Mouse (Mus musculus): ENCODE data around the gene Cftr.

The Cftr gene

DNA sequence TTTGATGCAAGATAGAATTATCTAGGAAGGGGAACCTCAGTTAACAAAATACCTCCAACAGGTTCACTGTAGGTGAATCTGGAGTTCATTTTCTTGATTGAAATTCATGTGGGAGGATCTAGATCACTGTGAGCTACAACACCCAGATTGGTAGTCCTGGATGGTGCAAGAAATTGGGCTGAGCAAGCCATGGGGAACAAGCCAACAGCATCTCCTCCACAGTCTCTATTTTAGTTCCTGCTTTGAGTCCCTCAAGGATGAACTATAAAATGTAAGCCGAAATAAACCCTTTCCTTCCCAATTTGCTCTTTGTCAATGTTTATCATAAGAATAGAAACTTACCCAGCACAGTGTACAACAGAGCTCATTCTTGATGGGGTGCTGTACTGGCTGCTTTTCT, 152.5 kb downstream of the Cftr start:
- DNase-seq, result no peak

DNA sequence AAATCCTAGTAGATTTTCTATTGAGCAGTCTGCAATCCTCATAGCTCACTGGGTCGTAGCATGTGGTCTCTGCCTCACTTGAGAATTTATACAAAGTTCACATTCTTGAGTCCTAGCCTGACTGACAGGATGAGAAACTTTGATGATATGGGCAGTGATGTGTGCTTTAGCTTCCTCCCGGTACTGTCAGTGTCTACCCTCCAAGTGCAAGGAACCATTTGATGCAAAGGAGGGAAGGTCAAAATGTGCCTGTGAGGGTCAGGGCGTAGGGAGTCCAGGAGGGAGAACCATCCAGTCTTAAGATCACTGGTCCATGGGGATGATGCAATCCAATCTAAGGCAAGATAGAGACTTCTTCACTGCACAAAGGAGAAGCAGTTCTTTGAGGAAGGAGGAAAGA, 164.9 kb downstream of the Cftr start:
- DNase-seq, result no peak

- DNase-seq, result no peak
Observed at GRCm38 (mm10) chr6:18338307-18338706, 167.8 kb downstream of the Cftr start.

DNA sequence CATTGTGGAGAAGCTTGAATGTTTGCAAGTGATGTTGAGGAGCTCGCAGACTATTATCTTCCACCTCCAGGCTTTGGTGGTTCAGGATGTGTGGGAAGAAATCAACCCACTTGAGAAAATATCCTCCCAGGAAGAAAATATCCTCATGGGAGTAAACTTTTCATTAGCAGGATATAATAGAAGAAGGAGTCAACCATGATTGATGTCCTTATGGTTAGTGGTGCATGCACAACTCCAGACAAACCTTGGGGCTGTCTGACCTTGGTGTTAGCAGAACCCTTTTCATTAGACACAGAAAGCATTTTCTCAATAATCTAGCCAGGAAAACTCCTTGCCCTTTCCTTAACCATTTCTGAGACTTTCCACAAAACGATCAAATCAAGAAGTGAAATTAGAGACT, 173.8 kb downstream of the Cftr start:
- no peak for DNase-seq

GRCm38 (mm10) chr6:18349153-18349858, 178.8 kb downstream of the Cftr start:
- no peak for DNase-seq

DNA sequence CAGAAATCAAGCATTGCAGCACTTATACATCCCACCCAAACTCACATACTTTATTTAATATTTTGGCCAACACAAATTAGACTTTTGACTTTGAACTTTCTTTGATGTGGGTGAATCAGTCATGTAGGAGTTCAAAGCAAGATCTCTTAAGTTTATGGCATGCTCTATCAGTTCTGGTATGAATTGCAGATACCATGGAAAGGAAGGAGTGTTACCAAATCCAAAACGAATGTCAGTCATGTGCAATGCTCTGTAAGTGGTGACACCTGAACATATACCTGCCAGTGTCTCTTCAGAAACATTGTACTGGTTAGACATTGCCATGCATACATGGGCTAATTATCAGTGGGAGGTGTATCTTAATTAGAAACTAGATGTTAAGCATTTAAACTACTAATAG, 189.7 kb downstream of the Cftr start:
- no peak for DNase-seq

GRCm38 (mm10) chr6:18360955-18361354, 190.5 kb downstream of the Cftr start:
- no peak for DNase-seq

DNA sequence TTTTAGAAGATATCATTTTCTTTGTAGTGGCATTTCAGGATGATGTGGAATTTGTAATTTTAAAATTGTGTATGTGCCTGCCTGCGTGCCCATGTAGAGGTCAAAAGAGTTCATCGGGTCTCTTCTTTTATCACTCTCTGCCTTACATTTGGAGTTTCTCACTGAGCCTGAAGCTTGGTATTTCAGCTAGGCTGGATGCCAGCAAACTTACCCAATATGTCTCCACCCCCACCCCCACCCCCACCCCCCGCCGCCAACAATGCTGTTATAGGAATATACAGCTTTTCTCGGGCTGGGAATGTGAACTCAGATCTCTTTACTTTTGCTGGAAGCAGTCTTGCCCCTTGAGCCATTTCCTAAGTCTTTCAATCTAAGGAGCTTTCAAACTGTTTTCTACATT, 191.7 kb downstream of the Cftr start:
- no peak for DNase-seq

GRCm38 (mm10) chr6:18369054-18369453, 198.6 kb downstream of the Cftr start:
- DNase-seq, result no peak

DNA sequence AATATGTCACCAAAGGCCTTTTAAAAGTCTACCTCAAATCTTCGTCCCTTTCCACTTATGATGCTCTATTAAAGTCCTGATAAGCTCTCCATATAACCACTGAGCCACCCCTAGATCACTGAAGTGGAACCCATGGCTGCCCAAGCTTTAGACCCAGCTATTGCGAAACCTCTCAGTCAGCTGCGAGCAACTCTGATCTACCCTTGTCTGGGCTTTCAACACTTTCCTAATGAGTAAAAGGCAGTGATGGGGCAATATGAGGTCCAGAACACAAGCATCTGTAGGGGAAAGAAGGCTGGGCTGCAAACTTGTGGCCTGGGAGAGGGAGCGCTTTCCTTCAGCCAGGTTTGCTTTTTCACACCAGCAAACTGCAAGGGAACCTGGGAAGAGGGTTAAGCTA, 199.2 kb downstream of the Cftr start:
- DNase-seq, result no peak
